In genomic region chr7:125603185-125603631, GRCm38 (mm10) we compare ENCODE assay signal across 9 mouse cellular contexts. TPM values are rescaled to one million over a fixed set of nuclear protein-coding genes. Genes with fewer than 3 reads are reported as not detected.
DNase-seq lines count a peak whose midpoint lies in the region; ATAC-seq and TF ChIP-seq lines count a peak whose summit lies in the region.
"Had no signal": no experiment of that assay in that cellular context is flagged by ENCODE, and none has a peak within 500 bp of the region (broad histone marks: within the 10 kb centered on the region; RNA-seq: fewer than 3 reads in every experiment).

Gene Il21r (plus strand): TSS chr7:125603429.

- peak within 1 kb of the TSS; percentile 86 to 99 (median 94) for H3K4me3 ChIP-seq in CH12.LX (replicated peaks in 1 of 3; ENCODE audit: low read depth in 2 of 3, low read length in 2 of 3, poor library complexity in 1 of 3)
- no peak within 1 kb of the TSS for H3K4me3 ChIP-seq in liver, embryonic 12.5 days

- no peak for TF ChIP-seq CTCF in CH12.LX (conservative IDR thresholded peaks at IDR 0.05 in 1 of 2, IDR thresholded peaks at IDR 0.05 in 1 of 2; ENCODE audit: low read depth in 2 of 2, low read length in 2 of 2)

- peak; percentile 87 for DNase-seq in layer of hippocampus, adult 9-11 months
- DNase-seq in layer of hippocampus, adult 8-10 months (ENCODE audit: low spot score in 2 of 2) = no peak
- DNase-seq in CH12.LX (ENCODE audit: extremely low read depth) = peak; percentile 93
- peak; percentile 85 to 87 for DNase-seq in spleen, postnatal 36 days (ENCODE audit: low spot score in 2 of 2)
- no peak for DNase-seq in embryo, embryonic 9.5 days (ENCODE audit: extremely low spot score)
- DNase-seq in gastrocnemius, adult 8-10 months (ENCODE audit: low spot score in 2 of 2) = no peak
- DNase-seq in retina, embryonic 14.5 days (ENCODE audit: low spot score) = no peak
- DNase-seq: kidney, adult 8-10 months had no signal

- ATAC-seq in liver, embryonic 12.5 days = peak; percentile 37; the same call in 1 of the 2 replicates

- TF ChIP-seq EP300 in CH12.LX (IDR thresholded peaks at IDR 0.05; ENCODE audit: low read length) = peak; percentile 77

- H3K27me3 ChIP-seq in CH12.LX (replicated peaks) = no peaks in the 10 kb centered on the region
- peaks cover 14% of the 10 kb centered on the region; the same call in 1 of the 2 replicates for H3K27me3 ChIP-seq in liver, embryonic 12.5 days (replicated peaks)

- peak within 1 kb of the TSS; percentile 97 for H3K9ac ChIP-seq in CH12.LX (ENCODE audit: insufficient read depth, low read depth)
- no peak within 1 kb of the TSS for H3K9ac ChIP-seq in liver, embryonic 12.5 days

- dilution Hi-C loops in CH12.LX (cut with MboI; ENCODE audit: extremely low pct_ligation_motif_present, extremely low pct_unique_long_range_greater_than_20kb, low sequenced_read_pairs) = no loop called here

- H3K4me1 ChIP-seq in CH12.LX (ENCODE audit: control insufficient read depth in 1 of 2, insufficient read depth in 2 of 2) = peaks cover 24 to 48% of the 10 kb centered on the region in 2 experiments
- peaks cover 22% of the 10 kb centered on the region for H3K4me1 ChIP-seq in liver, embryonic 12.5 days

- peak within 1 kb of the TSS; percentile 75 for H3K4me2 ChIP-seq in CH12.LX (ENCODE audit: insufficient read depth, low read depth, poor library complexity, severe bottlenecking)
- peak within 1 kb of the TSS; percentile 19; the same call in 1 of the 2 replicates for H3K4me2 ChIP-seq in liver, embryonic 12.5 days

- H3K36me3 ChIP-seq in CH12.LX (replicated peaks in 1 of 2; ENCODE audit: control insufficient read depth in 1 of 2, insufficient read depth in 1 of 2, low read length in 1 of 2) = peaks cover 25 to 32% of the 10 kb centered on the region in 2 experiments
- no peaks in the 10 kb centered on the region for H3K36me3 ChIP-seq in liver, embryonic 12.5 days

- WGBS in liver, embryonic 12.5 days (ENCODE audit: insufficient replicate concordance) = 23% methylated on average over 11 of the region's 11 CpGs

- peak within 1 kb of the TSS; percentile 98 for H3K27ac ChIP-seq in CH12.LX (ENCODE audit: insufficient read depth, low read depth)
- H3K27ac ChIP-seq in liver, embryonic 12.5 days = no peak within 1 kb of the TSS

- in situ Hi-C loops in CH12.LX (cut with MboI; ENCODE audit: low pct_ligation_motif_present, low pct_unique_long_range_greater_than_20kb, low sequenced_read_pairs) = no loop called here

- TF ChIP-seq RAD21 in CH12.LX (IDR thresholded peaks at IDR 0.05; ENCODE audit: low read depth, low read length) = no peak; the same call in 1 of the 2 replicates

- peak; percentile 86 for TF ChIP-seq POLR2A in CH12.LX (IDR thresholded peaks at IDR 0.05; ENCODE audit: low read depth, low read length)

- H3K79me2 ChIP-seq in CH12.LX (replicated peaks; ENCODE audit: control insufficient read depth, extremely low read depth, insufficient read depth, poor library complexity, severe bottlenecking) = peaks cover 43% of the 10 kb centered on the region

- H3K9me3 ChIP-seq in CH12.LX (replicated peaks; ENCODE audit: low read length) = no peaks in the 10 kb centered on the region
- H3K9me3 ChIP-seq in liver, embryonic 12.5 days (replicated peaks) = no peaks in the 10 kb centered on the region

TF ChIP-seq in CH12.LX, 34 proteins besides CTCF, POLR2A, EP300 and RAD21:
- TF ChIP-seq UBTF (IDR thresholded peaks at IDR 0.05; ENCODE audit: low read depth, low read length) (no peak; the same call in 1 of the 2 replicates), MAZ (IDR thresholded peaks at IDR 0.05; ENCODE audit: low read depth, low read length) (peak; percentile 96), ELF1 (IDR thresholded peaks at IDR 0.05; ENCODE audit: low read depth, low read length) (no peak), POLR2AphosphoS2 (IDR thresholded peaks at IDR 0.05; ENCODE audit: low read depth, low read length) (peak; percentile 92), MAFK (IDR thresholded peaks at IDR 0.05; ENCODE audit: insufficient replicate concordance, low read length) (no peak), NELFE (IDR thresholded peaks at IDR 0.05; ENCODE audit: low read depth, low read length) (peak; percentile 89), MXI1 (IDR thresholded peaks at IDR 0.05; ENCODE audit: low read depth, low read length) (peak; percentile 71; the same call in 1 of the 2 replicates), IRF4 (IDR thresholded peaks at IDR 0.05; ENCODE audit: low read depth, low read length) (peak; percentile 78), ZMIZ1 (IDR thresholded peaks at IDR 0.05; ENCODE audit: low read depth, low read length) (peak; percentile 95), KAT2A (IDR thresholded peaks at IDR 0.05; ENCODE audit: insufficient replicate concordance, low read length) (0 out of 2 replicates have a peak, but pooled peaks have one; percentile 67), ETS1 (conservative IDR thresholded peaks at IDR 0.05; ENCODE audit: low read depth, low read length) (peak; percentile 93), TCF12 (IDR thresholded peaks at IDR 0.05; ENCODE audit: low read depth, low read length) (peak; percentile 95), MEF2A (IDR thresholded peaks at IDR 0.05; ENCODE audit: borderline replicate concordance, low read depth, low read length) (peak; percentile 71; the same call in 1 of the 2 replicates), TBP (conservative IDR thresholded peaks at IDR 0.05; ENCODE audit: low read depth, low read length) (peak; percentile 87), SIN3A (IDR thresholded peaks at IDR 0.05; ENCODE audit: low read length) (peak; percentile 88), SMC3 (IDR thresholded peaks at IDR 0.05; ENCODE audit: low read depth, low read length) (peak; percentile 13; the same call in 1 of the 2 replicates), BHLHE40 (IDR thresholded peaks at IDR 0.05; ENCODE audit: low read depth, low read length) (peak; percentile 98), ZC3H11A (IDR thresholded peaks at IDR 0.05; ENCODE audit: low read depth, low read length) (no peak), MAX (IDR thresholded peaks at IDR 0.05; ENCODE audit: low read length) (peak; percentile 60), CHD1 (IDR thresholded peaks at IDR 0.05; ENCODE audit: low read depth, low read length) (no peak), MYC (IDR thresholded peaks at IDR 0.05; ENCODE audit: low read depth, low read length) (peak; percentile 77; the same call in 1 of the 2 replicates), GABPA (IDR thresholded peaks at IDR 0.05; ENCODE audit: insufficient replicate concordance, low read depth, low read length) (no peak), JUND (conservative IDR thresholded peaks at IDR 0.05; ENCODE audit: low read depth, low read length) (peak; percentile 90), JUN (IDR thresholded peaks at IDR 0.05; ENCODE audit: insufficient read depth, low read depth, low read length) (peak; percentile 92), HCFC1 (IDR thresholded peaks at IDR 0.05; ENCODE audit: low read depth, low read length) (no peak; the same call in 1 of the 2 replicates), CHD2 (IDR thresholded peaks at IDR 0.05; ENCODE audit: low read length) (peak; percentile 75), ZNF384 (IDR thresholded peaks at IDR 0.05; ENCODE audit: low read depth, low read length) (no peak; the same call in 1 of the 2 replicates)

RNA-seq across cellular contexts. Expression of gene Il21r, which starts in this region (rescaled TPM):
- 1 to 10 TPM; 1.4 to 4.2 (median 2.4) TPM for total RNA-seq in layer of hippocampus, adult 8-10 months (2022)
- total RNA-seq in CH12.LX (2012; rRNA removed) = 129 and 142 TPM in 2 replicates
- 95.5 and 103 TPM in 2 replicates for total RNA-seq in CH12.LX (2014; rRNA removed)
- polyA plus RNA-seq in CH12.LX (2012; ENCODE audit: insufficient read length, low read depth) = 191 and 252 TPM in 2 replicates
- 1.1 and 1.4 TPM in 2 replicates for polyA plus RNA-seq in liver, embryonic 12.5 days (2016; fragmentation: Nextera tagmentation; extraction: Ambion mirVana)
- not detected for total RNA-seq in gastrocnemius, adult 8-10 months (2022)

Comparison
In these comparisons a context has a peak if more than half of its experiments do, and no peak if none do; other contexts are left out.
1. RNA of gene Il21r (total RNA-seq): 95.5 to 142 TPM in CH12.LX; 1.4 to 4.2 TPM in layer of hippocampus, adult 8-10 months and not detected in gastrocnemius, adult 8-10 months; every median in the first group is over 10 times any median in the second.
2. RNA of gene Il21r (polyA plus RNA-seq): 191 to 252 TPM in CH12.LX; 1.1 to 1.4 TPM in liver, embryonic 12.5 days; every median in the first group is over 10 times any median in the second.
3. DNase-seq: peak in layer of hippocampus, adult 9-11 months (single experiment), CH12.LX (single experiment) and spleen, postnatal 36 days (2 of 2); none in layer of hippocampus, adult 8-10 months (0 of 2), embryo, embryonic 9.5 days (single experiment), gastrocnemius, adult 8-10 months (0 of 2) and retina, embryonic 14.5 days (single experiment).